Mouse (Mus musculus): Measurements from ENCODE around the gene Grk3. TPM values are rescaled to one million over a fixed set of nuclear protein-coding genes. Genes with fewer than 3 reads are reported as not detected.
A peak's percentile ranks its signal among the peaks of the same experiment; 100 is the strongest.

The Grk3 gene
- 10 to 100 TPM; 74.5 to 80.8 TPM for total RNA-seq (2021)

- peak; percentile 72 to 75 for DNase-seq
These were observed at the start of gene Grk3 for GRCm38 (mm10) chr5:113015236-113016061. Gene Grk3, minus strand, starts transcription at chr5:113015791.

DNA sequence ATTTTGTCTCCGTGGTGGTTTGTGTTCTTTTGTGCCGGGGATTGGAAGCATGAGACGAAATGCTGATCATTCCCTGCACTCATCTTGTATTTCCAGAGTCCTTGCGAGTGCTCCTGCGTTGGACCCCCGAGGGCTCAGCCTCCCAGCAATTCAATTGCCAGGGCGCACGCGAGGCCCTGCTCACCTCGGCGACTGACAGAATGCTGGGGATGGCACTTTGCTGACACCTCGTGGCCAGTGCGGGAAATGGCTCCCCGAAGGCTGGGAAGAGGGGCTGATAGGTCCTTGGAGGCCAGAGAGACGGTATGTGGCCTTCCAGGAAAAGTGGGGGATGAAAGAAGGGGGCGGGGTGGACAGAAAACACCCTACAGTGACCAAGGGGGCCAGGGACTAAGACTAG lies 38.7 kb upstream of the Grk3 start:
- DNase-seq: peak; percentile 84 to 86

GRCm38 (mm10) chr5:113050581-113051185 lies 35.1 kb upstream of the Grk3 start:
- DNase-seq: no peak

GRCm38 (mm10) chr5:113049876-113050275 lies 34.3 kb upstream of the Grk3 start:
- no peak for DNase-seq

- DNase-seq: peak in 1 of 2 experiments; percentile 38
These were observed 30.1 kb upstream of the Grk3 start for GRCm38 (mm10) chr5:113045511-113046273.

GRCm38 (mm10) chr5:113043531-113043930 lies 27.9 kb upstream of the Grk3 start:
- DNase-seq: peak; percentile 61 to 63

DNA sequence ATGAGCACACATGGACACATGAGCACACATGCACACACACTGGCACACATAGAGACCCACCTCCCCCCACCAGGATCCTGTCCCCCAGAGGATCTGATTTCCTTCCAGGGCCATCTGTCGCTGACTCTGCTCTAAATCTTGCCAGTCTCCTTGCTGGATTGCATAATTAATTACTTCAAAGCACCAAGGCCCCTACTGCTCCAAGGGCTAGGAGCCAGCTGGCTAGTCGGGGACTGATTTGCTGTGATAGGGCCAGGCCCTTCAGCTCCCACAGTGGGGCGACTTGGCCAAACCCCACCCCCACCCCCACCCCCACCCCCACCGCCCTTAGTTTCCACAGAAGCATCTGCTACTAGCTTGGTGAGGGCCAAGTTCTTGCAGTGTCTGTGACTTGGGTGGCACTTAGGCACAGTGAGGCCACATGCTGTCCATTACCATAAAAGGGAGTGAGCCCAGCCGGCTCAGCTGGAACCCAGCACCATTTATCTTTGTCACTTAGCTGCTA lies 26.0 kb upstream of the Grk3 start:
- peak; percentile 51 to 77 for DNase-seq

DNA sequence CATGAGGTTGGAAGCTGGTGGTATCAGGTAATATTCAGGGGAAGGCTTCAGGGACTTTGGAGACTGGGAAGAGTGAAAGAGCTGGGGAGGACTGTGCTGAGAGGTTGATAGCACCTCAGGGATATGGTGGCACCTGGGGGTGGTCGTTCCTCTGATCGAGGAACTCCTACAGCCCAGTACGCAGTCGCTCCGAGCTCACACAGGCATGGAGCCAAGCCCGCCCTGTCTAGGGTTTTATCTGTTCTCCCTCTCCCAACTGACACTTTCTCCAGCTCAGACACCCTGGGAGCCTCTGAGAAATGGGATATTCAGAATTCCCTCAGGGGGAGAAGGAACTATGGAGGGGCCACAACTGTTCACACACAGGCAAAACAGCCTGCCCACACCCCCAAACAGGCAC lies 25.2 kb upstream of the Grk3 start:
- no peak for DNase-seq

GRCm38 (mm10) chr5:113038601-113039000 lies 23.0 kb upstream of the Grk3 start:
- no peak for DNase-seq

DNA sequence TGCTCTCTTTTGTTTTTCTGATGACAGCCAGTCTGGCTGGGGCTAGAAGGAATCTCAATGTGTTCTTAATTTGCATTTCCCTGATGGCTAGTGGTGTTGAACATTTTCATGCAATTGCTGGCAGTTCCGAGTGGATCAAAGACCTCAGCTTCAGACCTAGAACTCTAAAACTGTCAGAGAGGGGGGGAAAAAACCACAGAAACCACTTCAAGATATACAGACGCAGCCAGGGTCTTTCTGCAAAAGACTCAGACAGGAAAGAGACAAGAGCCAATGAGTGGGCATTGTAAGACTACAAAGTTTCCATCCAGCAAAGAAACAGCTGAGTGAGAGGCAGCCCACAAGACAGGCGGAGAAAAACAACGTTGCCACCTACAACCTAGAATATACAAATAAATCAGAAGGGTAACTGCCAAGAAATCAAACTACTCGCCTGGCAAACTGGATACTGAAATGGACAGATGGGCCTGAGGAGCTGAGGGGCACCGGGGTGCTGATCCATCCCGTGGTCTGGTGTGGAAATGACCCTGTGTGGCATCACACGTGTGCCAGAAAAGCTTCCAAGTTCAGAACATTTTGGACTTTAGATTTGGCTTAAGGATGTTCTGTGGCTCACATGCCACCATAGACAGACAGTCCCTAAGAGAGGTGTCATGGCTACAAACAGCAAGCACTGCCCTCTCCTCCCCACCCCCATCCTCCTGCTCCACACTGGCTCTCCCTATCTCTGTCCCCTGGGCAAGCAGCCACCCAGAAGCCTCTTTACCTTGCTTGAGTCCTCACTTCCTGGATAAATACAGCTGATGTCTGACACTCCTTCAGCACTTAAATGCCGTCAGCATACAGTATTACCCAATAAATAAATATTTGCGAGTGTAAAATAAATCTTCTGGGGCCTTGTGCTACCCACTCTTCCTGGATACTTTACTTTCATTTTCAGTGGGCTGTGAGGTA lies 19.8 kb upstream of the Grk3 start:
- DNase-seq: no peak

DNA sequence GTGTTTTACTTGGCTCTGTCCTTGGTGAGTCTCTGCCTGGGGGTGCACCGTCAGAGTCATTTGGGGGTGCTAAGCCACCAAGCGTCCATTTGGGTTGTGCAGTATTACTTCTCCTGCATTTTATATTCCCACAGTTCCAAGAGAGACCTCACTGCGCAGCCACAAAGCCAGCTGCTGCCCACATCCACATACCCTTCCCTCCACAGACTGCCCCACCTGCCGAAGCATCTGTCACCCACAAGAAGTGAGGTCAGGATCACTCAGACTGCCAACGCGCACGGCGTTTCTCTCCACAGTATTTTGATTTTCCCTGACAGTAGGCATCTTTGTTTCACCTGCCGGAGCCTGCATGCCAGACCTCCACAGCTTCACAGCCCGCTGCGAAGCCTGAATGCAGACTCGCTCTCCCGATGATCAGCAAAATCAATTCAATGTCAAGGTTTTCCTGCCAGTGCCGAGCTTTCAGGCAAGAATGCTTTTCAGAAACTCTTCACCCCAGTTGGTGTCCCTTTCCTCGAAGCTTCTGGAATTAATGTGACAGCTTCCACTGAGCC lies 15.7 kb upstream of the Grk3 start:
- no peak for DNase-seq

- DNase-seq: no peak
These were observed 14.5 kb upstream of the Grk3 start for GRCm38 (mm10) chr5:113030082-113030481.

DNA sequence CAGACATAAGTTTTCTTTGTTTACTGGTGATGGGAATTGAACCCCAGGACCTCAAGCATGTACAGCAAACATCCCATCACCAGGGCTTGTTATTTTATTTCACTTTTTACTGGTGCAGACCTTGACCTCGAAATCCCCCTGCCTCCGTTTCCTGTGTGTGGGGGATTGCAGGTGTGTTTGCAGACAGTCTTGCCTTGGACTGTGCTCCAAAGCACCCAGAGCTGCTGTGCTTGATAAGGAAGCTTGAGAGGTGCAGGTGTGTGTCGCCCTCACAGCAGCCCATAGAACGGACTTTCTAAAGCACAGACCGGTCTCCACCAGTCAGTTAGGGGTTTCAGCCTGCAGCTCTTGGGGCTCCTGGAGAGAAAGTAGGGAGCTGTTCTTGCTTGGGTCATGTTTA lies 11.1 kb upstream of the Grk3 start:
- no peak for DNase-seq

- DNase-seq: no peak
These were observed 8.7 kb upstream of the Grk3 start for GRCm38 (mm10) chr5:113024154-113024764.

- DNase-seq: peak; percentile 76 to 79
These were observed 2.6 kb upstream of the Grk3 start for GRCm38 (mm10) chr5:113018190-113018589.

DNA sequence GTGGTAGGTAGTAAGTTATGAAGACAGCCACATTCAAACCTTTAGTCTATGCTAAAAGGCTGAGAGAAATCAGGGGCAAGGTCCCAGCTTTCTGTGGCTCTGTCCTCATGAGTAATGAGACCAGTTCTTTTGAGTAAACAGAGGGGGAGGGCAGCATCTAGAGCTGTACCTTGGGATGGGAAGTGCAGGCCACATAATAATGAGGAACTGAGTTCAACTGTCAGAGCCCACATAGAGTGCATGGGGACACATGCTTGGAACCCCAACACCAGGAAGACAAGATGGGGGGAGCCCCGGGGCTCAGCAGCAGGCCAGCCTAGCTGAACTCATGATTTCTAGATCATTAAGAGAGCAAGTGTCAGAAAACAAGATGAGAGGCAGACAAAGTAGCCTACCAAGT lies 1.4 kb upstream of the Grk3 start:
- no peak for DNase-seq

- peak in 1 of 2 experiments; percentile 34 for DNase-seq
These were observed 769 bp downstream of the Grk3 start for GRCm38 (mm10) chr5:113014808-113015235.

DNA sequence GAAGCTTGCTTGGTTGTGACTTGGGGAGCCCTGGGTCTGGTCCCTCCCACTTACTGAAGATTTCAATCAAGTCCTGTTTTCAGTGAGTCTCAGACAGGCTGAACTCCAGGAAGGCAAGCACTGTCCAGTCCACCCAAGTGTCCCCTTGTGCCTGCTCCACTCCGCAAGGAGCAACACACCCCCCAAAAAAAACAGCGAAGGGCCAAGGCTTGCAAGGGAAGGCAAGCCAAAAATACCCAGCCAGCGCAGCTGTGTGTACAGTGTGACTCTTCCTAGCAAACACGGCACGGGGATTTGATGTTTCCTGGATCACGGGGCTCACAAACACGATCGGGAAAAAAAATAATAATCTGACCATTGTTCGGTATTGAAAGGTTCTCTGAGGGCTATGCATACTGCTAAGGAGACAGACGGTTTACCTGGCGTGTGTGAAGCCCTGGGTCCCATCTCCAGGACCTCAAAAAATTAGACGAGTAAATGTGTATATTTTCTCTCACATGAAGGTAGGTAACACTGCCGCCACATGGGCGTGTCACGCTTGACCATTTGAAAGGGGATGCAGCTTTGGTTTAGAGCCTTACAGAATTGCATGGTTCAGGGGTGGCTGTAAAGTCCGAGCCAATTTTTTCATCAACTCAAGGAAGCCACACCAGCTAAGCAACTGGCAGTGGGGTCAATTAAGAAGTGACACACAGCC lies 1.3 kb downstream of the Grk3 start:
- DNase-seq: no peak

DNA sequence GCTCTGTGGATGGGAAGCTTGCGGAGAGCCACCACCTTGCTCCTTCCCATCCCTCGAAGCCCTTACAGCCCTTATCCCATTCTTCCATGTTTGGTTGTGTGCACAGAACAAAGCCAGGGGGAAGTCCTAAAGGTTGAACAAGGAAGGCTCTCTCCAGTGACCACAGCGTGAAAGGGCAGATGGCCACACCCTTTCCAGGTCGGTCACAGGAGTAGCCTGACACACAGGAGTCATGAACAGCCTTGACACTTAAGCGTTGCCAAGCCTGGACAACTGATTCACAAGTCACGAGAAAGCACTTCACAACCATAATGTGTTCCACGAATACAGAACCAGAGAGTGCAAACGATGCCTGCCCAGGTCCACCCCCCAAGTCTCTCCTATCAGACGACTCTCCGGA lies 3.7 kb downstream of the Grk3 start:
- no peak for DNase-seq

DNA sequence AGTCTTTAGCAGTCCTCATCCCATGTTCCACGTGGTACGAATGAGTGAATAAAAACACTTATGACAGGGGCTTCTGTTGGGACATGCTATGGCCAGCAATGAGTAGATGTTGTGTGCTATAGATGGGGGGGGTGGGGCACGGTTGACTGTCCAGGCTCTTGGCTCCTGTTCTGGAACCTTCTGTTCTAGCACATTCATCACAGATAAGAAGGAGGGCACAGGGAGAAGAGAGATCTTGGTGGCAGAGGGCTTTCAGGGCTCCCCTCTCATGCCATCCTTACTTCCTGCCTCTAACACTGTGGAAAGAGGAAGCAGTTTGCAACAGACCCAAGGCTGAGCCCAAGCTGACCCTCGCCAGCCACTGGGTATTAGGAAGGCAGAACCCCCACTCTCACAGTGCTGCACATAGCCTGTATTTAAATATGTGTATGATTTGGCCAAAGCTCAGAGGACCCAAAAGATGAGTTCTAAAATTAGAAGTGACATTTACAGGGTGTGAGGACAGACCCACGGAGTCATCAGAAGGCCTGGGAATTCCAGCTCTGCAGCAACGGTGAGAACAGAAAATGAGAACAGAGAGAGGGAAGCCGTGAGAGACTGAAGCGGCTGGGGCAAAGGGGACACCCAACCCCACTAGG lies 6.3 kb downstream of the Grk3 start:
- no peak for DNase-seq

Measured in layer of hippocampus, postnatal 36 days (tissue).